Mouse (Mus musculus) neutrophil, adult 83 days (primary cell): ENCODE data around the gene Actbl2. TPM values are rescaled to one million over a fixed set of nuclear protein-coding genes. Genes with fewer than 3 reads are reported as not detected.

Source experiments
- total RNA-seq, 2 experiments: library from RNA; stranded (reverse); gene quantifications; one replicate each; pipeline ENCODE4 v1.2.4; 2023

Gene Actbl2
- not detected for total RNA-seq

GRCm38 (mm10) chr13:111254713-111255112 is at the start of gene Actbl2:
Gene Actbl2 (plus strand): TSS chr13:111255013.

Other genes starting within 250 kb of the Actbl2 start
- gene Gpbp1, start 235.1 kb downstream of the Actbl2 start, total RNA-seq, result 10 to 100 TPM; 56.3 to 65.9 TPM